Mouse (Mus musculus): ENCODE measurements around the gene Akt3. TPM values are rescaled to one million over a fixed set of nuclear protein-coding genes. Genes with fewer than 3 reads are reported as not detected.

Akt3 gene
- polyA plus RNA-seq, 1 experiment from 2014 or later: 1.7 TPM

DNA sequence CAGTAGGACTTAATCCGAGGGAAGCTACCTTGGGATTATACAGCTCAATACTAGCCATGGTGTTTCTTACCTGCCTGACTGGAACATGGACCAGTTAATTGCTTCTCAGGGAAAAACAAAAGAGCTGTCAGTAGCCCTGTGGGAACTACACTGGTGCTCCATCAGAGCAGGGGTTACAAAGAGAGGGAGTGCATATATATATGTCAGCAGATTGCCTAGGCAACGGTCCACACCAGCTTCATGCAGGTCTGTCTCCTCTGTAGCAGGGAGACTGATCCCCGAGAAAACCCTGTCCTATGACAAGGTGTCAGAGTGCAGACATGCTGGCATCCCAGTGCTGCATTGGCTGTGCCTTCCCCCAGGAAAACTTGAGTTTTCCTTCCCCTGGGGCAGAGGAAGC lies 248.0 kb downstream of the Akt3 start:
- no peak for TF ChIP-seq CTCF (IDR thresholded peaks at IDR 0.05; ENCODE audit: low read depth)
- whole genome bisulfite sequencing: 71% methylated on average over 3 of the region's 3 CpGs

DNA sequence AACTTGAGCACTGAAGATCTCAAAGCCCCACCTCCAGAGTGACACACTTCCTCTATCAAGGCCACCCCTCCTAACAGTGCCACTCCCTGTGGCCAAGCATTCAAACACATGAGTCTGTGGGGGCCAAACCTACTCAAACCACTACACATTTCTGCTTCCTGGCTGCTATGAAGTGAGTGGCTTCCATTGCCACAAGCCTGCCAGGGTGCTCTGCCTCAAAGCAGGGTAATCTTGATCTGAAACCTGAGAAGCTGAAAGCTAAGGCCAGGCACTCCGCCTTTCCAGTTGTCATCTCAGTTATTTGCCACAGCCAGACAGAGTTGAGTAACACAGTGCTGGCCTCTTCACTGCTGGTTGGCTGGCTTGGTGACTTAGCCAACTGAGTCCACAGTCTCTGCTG lies 249.2 kb downstream of the Akt3 start:
- Histone ChIP-seq H3K4me2 (replicated peaks; ENCODE audit: low read depth) (no peak overlapping the region), H3K9ac (ENCODE audit: low read depth, low read length) (no peak overlapping the region), H3K4me3 (ENCODE audit: low read depth, low read length) (no peak overlapping the region), H3K4me1 (replicated peaks; ENCODE audit: control insufficient read depth, insufficient read depth, low read length) (0 out of 2 replicates have a peak, but pooled peaks cover 1% of the 10 kb centered on the region), H3K27ac (ENCODE audit: low read depth, low read length) (no peak overlapping the region), H3K9me3 (ENCODE audit: control insufficient read depth) (no peaks in the 10 kb centered on the region), H3K36me3 (ENCODE audit: control insufficient read depth, insufficient read depth) (no peaks in the 10 kb centered on the region), H3K27me3 (replicated peaks; ENCODE audit: control insufficient read depth, insufficient read depth, low read length) (no peaks in the 10 kb centered on the region)
- WGBS: 86% methylated on average over 1 of the region's 1 CpGs
- TF ChIP-seq CTCF (IDR thresholded peaks at IDR 0.05; ENCODE audit: low read depth): no peak
- no peak for ATAC-seq

More for the DNA sequence above, 248.0 kb downstream of the Akt3 start:
- H3K27me3 ChIP-seq (replicated peaks; ENCODE audit: control insufficient read depth, insufficient read depth, low read length): no peaks in the 10 kb centered on the region
- H3K4me3 ChIP-seq (ENCODE audit: low read depth, low read length): no peak overlapping the region
- no peak for ATAC-seq
- H3K4me2 ChIP-seq (replicated peaks; ENCODE audit: low read depth): no peak overlapping the region
- no peak overlapping the region for H3K27ac ChIP-seq (ENCODE audit: low read depth, low read length)
- H3K4me1 ChIP-seq (replicated peaks; ENCODE audit: control insufficient read depth, insufficient read depth, low read length): 0 out of 2 replicates have a peak, but pooled peaks cover 8% of the 10 kb centered on the region
- H3K9ac ChIP-seq (ENCODE audit: low read depth, low read length): no peak overlapping the region
- H3K9me3 ChIP-seq (ENCODE audit: control insufficient read depth): no peaks in the 10 kb centered on the region
- H3K36me3 ChIP-seq (ENCODE audit: control insufficient read depth, insufficient read depth): no peaks in the 10 kb centered on the region

- Histone ChIP-seq H3K9me3 (ENCODE audit: control insufficient read depth) (no peaks in the 10 kb centered on the region), H3K4me1 (replicated peaks; ENCODE audit: control insufficient read depth, insufficient read depth, low read length) (no peaks in the 10 kb centered on the region), H3K27me3 (replicated peaks; ENCODE audit: control insufficient read depth, insufficient read depth, low read length) (no peaks in the 10 kb centered on the region), H3K27ac (ENCODE audit: low read depth, low read length) (no peak overlapping the region), H3K4me2 (replicated peaks; ENCODE audit: low read depth) (no peak overlapping the region), H3K36me3 (ENCODE audit: control insufficient read depth, insufficient read depth) (no peaks in the 10 kb centered on the region), H3K4me3 (ENCODE audit: low read depth, low read length) (no peak overlapping the region), H3K9ac (ENCODE audit: low read depth, low read length) (no peak overlapping the region)
- ATAC-seq: no peak
- no peak for TF ChIP-seq CTCF (IDR thresholded peaks at IDR 0.05; ENCODE audit: low read depth)
- WGBS: 81% methylated on average over 3 of the region's 3 CpGs
Observed at GRCm38 (mm10) chr1:177007405-177007804, 250.6 kb downstream of the Akt3 start.

- no peaks in the 10 kb centered on the region for H3K9me3 ChIP-seq (ENCODE audit: control insufficient read depth)
- no peak overlapping the region for H3K9ac ChIP-seq (ENCODE audit: low read depth, low read length)
- H3K27ac ChIP-seq (ENCODE audit: low read depth, low read length): no peak overlapping the region
- H3K36me3 ChIP-seq (ENCODE audit: control insufficient read depth, insufficient read depth): no peaks in the 10 kb centered on the region
- H3K4me3 ChIP-seq (ENCODE audit: low read depth, low read length): no peak overlapping the region
- 71% methylated on average over 4 of the region's 4 CpGs for WGBS
- H3K4me2 ChIP-seq (replicated peaks; ENCODE audit: low read depth): no peak overlapping the region
- no peaks in the 10 kb centered on the region for H3K4me1 ChIP-seq (replicated peaks; ENCODE audit: control insufficient read depth, insufficient read depth, low read length)
- ATAC-seq: no peak
- no peaks in the 10 kb centered on the region for H3K27me3 ChIP-seq (replicated peaks; ENCODE audit: control insufficient read depth, insufficient read depth, low read length)
- no peak for TF ChIP-seq CTCF (IDR thresholded peaks at IDR 0.05; ENCODE audit: low read depth)
Observed at GRCm38 (mm10) chr1:177004041-177004741, 253.8 kb downstream of the Akt3 start.

DNA sequence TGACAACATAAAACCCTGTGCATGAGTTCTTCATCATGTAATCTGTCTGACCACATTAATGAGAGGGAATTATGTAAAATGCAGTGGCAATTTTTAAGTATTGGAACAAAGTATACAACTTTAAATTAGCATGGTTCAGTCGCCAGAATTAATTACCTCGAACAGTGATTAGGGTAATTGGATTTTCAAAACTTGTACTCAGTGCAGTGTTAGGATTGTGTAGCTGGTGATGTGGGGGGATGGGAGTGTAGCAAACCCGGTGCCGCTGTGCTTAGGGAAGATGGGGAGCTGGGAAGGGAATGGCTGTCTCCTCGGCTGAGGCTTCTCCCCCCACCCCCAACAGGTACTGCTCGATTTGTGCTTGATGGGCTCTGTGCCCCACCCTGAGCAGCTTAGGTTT lies 255.1 kb downstream of the Akt3 start:
- no peak for TF ChIP-seq CTCF (IDR thresholded peaks at IDR 0.05; ENCODE audit: low read depth)
- Histone ChIP-seq H3K9ac (ENCODE audit: low read depth, low read length) (no peak overlapping the region), H3K36me3 (ENCODE audit: control insufficient read depth, insufficient read depth) (no peaks in the 10 kb centered on the region), H3K27me3 (replicated peaks; ENCODE audit: control insufficient read depth, insufficient read depth, low read length) (no peaks in the 10 kb centered on the region), H3K27ac (ENCODE audit: low read depth, low read length) (no peak overlapping the region), H3K4me3 (ENCODE audit: low read depth, low read length) (no peak overlapping the region), H3K9me3 (ENCODE audit: control insufficient read depth) (no peaks in the 10 kb centered on the region), H3K4me1 (replicated peaks; ENCODE audit: control insufficient read depth, insufficient read depth, low read length) (no peaks in the 10 kb centered on the region), H3K4me2 (replicated peaks; ENCODE audit: low read depth) (no peak overlapping the region)
- 73% methylated on average over 6 of the region's 6 CpGs for WGBS
- ATAC-seq: no peak

- Histone ChIP-seq H3K9me3 (ENCODE audit: control insufficient read depth) (no peaks in the 10 kb centered on the region), H3K27ac (ENCODE audit: low read depth, low read length) (no peak overlapping the region), H3K36me3 (ENCODE audit: control insufficient read depth, insufficient read depth) (no peaks in the 10 kb centered on the region), H3K4me2 (replicated peaks; ENCODE audit: low read depth) (peak overlapping the region; percentile 6; the same call in 1 of the 2 replicates), H3K9ac (ENCODE audit: low read depth, low read length) (no peak overlapping the region), H3K27me3 (replicated peaks; ENCODE audit: control insufficient read depth, insufficient read depth, low read length) (no peaks in the 10 kb centered on the region), H3K4me3 (ENCODE audit: low read depth, low read length) (no peak overlapping the region), H3K4me1 (replicated peaks; ENCODE audit: control insufficient read depth, insufficient read depth, low read length) (0 out of 2 replicates have a peak, but pooled peaks cover 5% of the 10 kb centered on the region)
- ATAC-seq: no peak
- TF ChIP-seq CTCF (IDR thresholded peaks at IDR 0.05; ENCODE audit: low read depth): peak; percentile 54
- WGBS: 54% methylated on average over 6 of the region's 6 CpGs
Observed at GRCm38 (mm10) chr1:176999011-176999410, 259.0 kb downstream of the Akt3 start.
